Mouse (Mus musculus) heart, adult 2 months (tissue): ENCODE data around the gene Efcab2. TPM values are rescaled to one million over a fixed set of nuclear protein-coding genes. Genes with fewer than 3 reads are reported as not detected.
A peak's percentile ranks its signal among the peaks of the same experiment; 100 is the strongest.
"Not testable (repeated sequence)": the region's sequence is repeated elsewhere in the genome, so short reads cannot be mapped to it uniquely, and the experiment has no call there.

Experiments used
- DNase-seq, 2 experiments: peaks; one replicate each; pipeline ENCODE4 v3.0.0; 2021
- H3K27ac ChIP-seq: fragments of 200-600 bp; 2 replicates; pipeline ENCODE4 v1.8.1; 2022
- H3K27me3 ChIP-seq: fragments of 200-500 bp; 2 replicates; pipeline ENCODE4 v1.6.1; 2012; ENCODE audit warnings: mild to moderate bottlenecking, low read length, inconsistent platforms, mixed read lengths; ENCODE audit not compliant: control insufficient read depth, insufficient read depth
- H3K36me3 ChIP-seq: fragments of 200-500 bp; 2 replicates; pipeline ENCODE4 v1.6.1; 2012; ENCODE audit warnings: low read length, inconsistent platforms; ENCODE audit not compliant: control insufficient read depth, insufficient read depth
- H3K4me1 ChIP-seq: fragments of 200-500 bp; 2 replicates; pipeline ENCODE4 v1.6.1; 2011; ENCODE audit warnings: low read length; ENCODE audit not compliant: control insufficient read depth, insufficient read depth
- H3K4me3 ChIP-seq: fragments of 200-600 bp; 2 replicates; pipeline ENCODE4 v1.8.1; 2022
- H3K79me2 ChIP-seq: fragments of 200-500 bp; replicated peaks from 2 replicates; pipeline ENCODE4 v1.6.1; 2012; ENCODE audit warnings: mild to moderate bottlenecking, inconsistent platforms, low read length, moderate library complexity, mixed read lengths; ENCODE audit not compliant: control insufficient read depth, insufficient read depth
- H3K9ac ChIP-seq: fragments of 200-500 bp; 2 replicates; pipeline ENCODE4 v1.6.1; 2012; ENCODE audit warnings: low read depth, mild to moderate bottlenecking, control low read depth, inconsistent platforms, low read length, mixed read lengths
- CTCF ChIP-seq: fragments of 200-600 bp; IDR thresholded peaks from 2 replicates; pipeline ENCODE4 v1.8.1; 2022; ENCODE audit warnings: antibody characterized with exemption, mild to moderate bottlenecking, moderate library complexity
- EP300 ChIP-seq: fragments of 200-500 bp; IDR thresholded peaks from 2 replicates; pipeline ENCODE4 v1.6.1; 2011; ENCODE audit warnings: low read depth, low read length, control low read depth; ENCODE audit not compliant: insufficient read depth
- POLR2A ChIP-seq: fragments of 200-500 bp; IDR thresholded peaks from 2 replicates; pipeline ENCODE4 v1.6.1; 2011; ENCODE audit warnings: mild to moderate bottlenecking, low read depth, low read length, control low read depth; ENCODE audit not compliant: insufficient read depth
- WGBS: fragments of 180-500 bp; shearing (Covaris S2); methylation state at CpG from one replicate; pipeline ENCODE4 v1.1.7; 2018; 5-methylcytosine and 5-hydroxymethylcytosine counted together
- intact Hi-C: fragments of 180-260 bp; cut with DNase I; formaldehyde crosslinking; loops from one replicate; pipeline ENCODE4 v1.15.1; 2025
- polyA plus RNA-seq: library from polyadenylated mRNA; depleted of rRNA; stranded (reverse); fragments of >200 nt; gene quantifications from 2 replicates; pipeline ENCODE4 v1.2.3, GENCODE M21; 2012
- total RNA-seq, 2 experiments: library from RNA; stranded (reverse); gene quantifications; 2 replicates each; pipeline ENCODE4 v1.2.3; 2021

Gene Efcab2
- total and polyA plus RNA-seq, 3 experiments: 11.4 to 112 (median 94.1) TPM

- Histone ChIP-seq H3K9ac (peak overlapping the region; percentile 100), H3K4me1 (peaks cover 4% of the 10 kb centered on the region), H3K4me3 (peak overlapping the region; percentile 90), H3K36me3 (no peaks in the 10 kb centered on the region), H3K27me3 (no peaks in the 10 kb centered on the region), H3K79me2 (no peaks in the 10 kb centered on the region), H3K27ac (peak overlapping the region; percentile 100)
- intact Hi-C loops: loop anchor here (1.0 to 10.0 kb wide), 4 partner anchors 42 to 612 kb away; partner anchors contain the start of genes Adss and Hnrnpu
- TF ChIP-seq EP300 (no peak), POLR2A (no peak), CTCF (no peak)
- DNase-seq: peak; percentile 14 to 39
- WGBS: 64% methylated on average over 12 of the region's 12 CpGs
These were observed 1.1 kb downstream of the Efcab2 start for GRCm38 (mm10) chr1:178406765-178407645.

DNA sequence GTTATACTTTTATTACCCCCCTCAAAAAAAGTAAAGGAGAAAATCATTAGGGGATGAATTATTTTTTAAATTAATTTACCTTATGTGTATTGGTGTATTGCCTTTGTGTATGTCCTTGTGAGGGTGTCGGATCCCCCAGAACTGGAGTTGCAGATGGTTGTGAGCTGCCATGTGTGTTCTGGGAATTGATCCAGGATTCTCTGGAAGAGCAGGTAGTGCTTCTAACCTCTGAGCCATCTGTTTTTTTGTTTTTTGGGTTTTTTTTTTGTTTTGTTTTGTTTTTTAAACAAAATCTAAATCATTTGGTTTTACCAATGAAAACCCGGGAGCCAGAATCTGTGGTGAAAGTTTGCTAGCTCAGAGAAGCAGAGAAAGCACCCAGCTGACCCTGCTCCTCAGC, 1.8 kb downstream of the Efcab2 start:
- DNase-seq: no peak
- no peaks in the 10 kb centered on the region for H3K27me3 ChIP-seq
- H3K9ac ChIP-seq: no peak overlapping the region
- TF ChIP-seq CTCF (no peak), EP300 (no peak), POLR2A (no peak)
- no peak overlapping the region for H3K4me3 ChIP-seq
- H3K79me2 ChIP-seq: no peaks in the 10 kb centered on the region
- peaks cover 4% of the 10 kb centered on the region for H3K4me1 ChIP-seq
- WGBS: 55% methylated on average over 2 of the region's 2 CpGs
- no peaks in the 10 kb centered on the region for H3K36me3 ChIP-seq
- no peak overlapping the region for H3K27ac ChIP-seq
- intact Hi-C loops: loop anchor here (10.0 kb wide), 1 partner anchor 613 kb away; the partner anchor contains the start of gene Adss

DNA sequence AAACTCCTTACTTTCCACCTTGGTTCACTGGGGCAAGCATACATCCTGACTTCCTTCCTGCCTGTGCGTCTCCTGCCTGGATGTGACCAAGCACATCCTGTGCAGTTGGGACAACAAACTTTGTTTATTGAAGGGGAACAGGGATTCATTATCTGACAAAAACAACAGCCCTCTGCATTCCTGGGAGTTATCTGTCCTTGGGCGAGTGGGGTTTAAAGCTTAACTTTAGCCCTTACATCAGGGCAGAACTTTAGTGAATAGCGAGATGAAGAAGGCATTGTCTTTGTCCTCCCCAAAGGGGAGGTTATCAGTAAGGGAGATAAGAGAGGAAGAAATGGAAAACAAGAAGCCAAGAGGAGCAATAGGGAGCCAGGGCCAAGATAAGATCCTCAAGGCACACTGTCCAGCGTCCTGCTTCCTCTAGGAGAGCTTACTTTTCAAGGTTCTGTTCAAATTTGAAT, 3.0 kb downstream of the Efcab2 start:
- Histone ChIP-seq H3K4me3 (no peak overlapping the region), H3K4me1 (peaks cover 4% of the 10 kb centered on the region), H3K79me2 (no peaks in the 10 kb centered on the region), H3K27me3 (no peaks in the 10 kb centered on the region), H3K9ac (no peak overlapping the region), H3K27ac (peak overlapping the region; percentile 49), H3K36me3 (no peaks in the 10 kb centered on the region)
- 30% methylated on average over 4 of the region's 4 CpGs for WGBS
- intact Hi-C loops: loop anchor here (10.0 kb wide), 1 partner anchor 614 kb away; the partner anchor contains the start of gene Adss
- peak in 1 of 2 experiments; percentile 11 for DNase-seq
- TF ChIP-seq POLR2A (no peak), CTCF (no peak), EP300 (no peak)

DNA sequence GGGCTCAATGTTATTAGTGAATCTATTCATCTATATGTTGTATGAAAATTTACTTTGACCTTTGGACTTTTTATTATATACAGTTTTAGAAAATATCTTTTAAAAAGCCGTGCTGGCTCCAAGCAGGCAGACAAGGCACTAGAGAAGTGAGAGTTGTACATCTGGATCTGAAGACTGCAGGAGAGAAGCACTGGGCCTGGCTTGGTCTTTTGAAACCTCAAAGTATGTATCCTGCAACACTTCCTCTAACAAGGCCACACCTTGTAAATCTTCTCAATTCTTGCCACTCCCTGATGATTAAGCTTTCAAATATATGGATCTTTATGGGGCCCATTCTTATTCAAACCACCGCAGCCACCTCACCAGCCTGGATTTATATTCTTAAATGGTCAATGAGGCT, 7.5 kb downstream of the Efcab2 start:
- H3K36me3 ChIP-seq, H3K4me1 ChIP-seq, H3K4me3 ChIP-seq, H3K27me3 ChIP-seq, H3K9ac ChIP-seq, DNase-seq, H3K79me2 ChIP-seq, intact Hi-C loops, H3K27ac ChIP-seq: not testable (repeated sequence)
- WGBS: 91% methylated on average over 2 of the region's 2 CpGs

DNA sequence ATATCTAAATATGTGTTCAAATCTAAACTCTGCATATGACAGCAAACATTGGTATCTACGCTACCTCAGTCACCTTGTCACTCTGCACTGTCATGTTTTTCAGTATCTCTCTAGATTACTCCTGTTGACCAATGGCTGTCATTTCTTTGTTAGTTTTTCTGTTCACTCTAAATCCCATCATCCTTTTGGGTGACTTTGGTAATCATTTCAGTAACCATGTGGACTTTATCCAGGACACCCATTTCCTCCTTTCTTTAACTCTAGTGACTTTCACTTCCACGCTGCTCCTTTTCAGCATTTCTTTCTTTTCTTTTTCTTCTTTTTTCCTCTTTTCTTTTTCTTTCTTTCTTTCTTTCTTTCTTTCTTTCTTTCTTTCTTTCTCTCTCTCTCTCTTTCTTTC, 13.7 kb downstream of the Efcab2 start:
- Histone ChIP-seq H3K4me1 (no peaks in the 10 kb centered on the region), H3K27ac (no peak overlapping the region), H3K9ac (no peak overlapping the region), H3K27me3 (no peaks in the 10 kb centered on the region), H3K4me3 (no peak overlapping the region), H3K79me2 (no peaks in the 10 kb centered on the region), H3K36me3 (no peaks in the 10 kb centered on the region)
- intact Hi-C loops: no loop called here
- DNase-seq: no peak
- WGBS: 97% methylated on average over 2 of the region's 2 CpGs
- no peak for TF ChIP-seq CTCF
- no peak for TF ChIP-seq EP300
- TF ChIP-seq POLR2A: no peak

GRCm38 (mm10) chr1:178423662-178424061, 17.8 kb downstream of the Efcab2 start:
- 97% methylated on average over 1 of the region's 1 CpGs for WGBS
- Histone ChIP-seq H3K27me3 (no peaks in the 10 kb centered on the region), H3K79me2 (no peaks in the 10 kb centered on the region), H3K4me3 (no peak overlapping the region), H3K27ac (no peak overlapping the region), H3K36me3 (no peaks in the 10 kb centered on the region), H3K4me1 (no peaks in the 10 kb centered on the region), H3K9ac (no peak overlapping the region)
- no peak for TF ChIP-seq EP300
- TF ChIP-seq POLR2A: no peak
- TF ChIP-seq CTCF: no peak
- DNase-seq: no peak
- intact Hi-C loops: no loop called here
